Mouse (Mus musculus) spleen, adult 2 months (tissue): ENCODE measurements around the gene Ldlrad3. TPM values are rescaled to one million over a fixed set of nuclear protein-coding genes. Genes with fewer than 3 reads are reported as not detected.

ENCODE experiments used
- DNase-seq, 2 experiments: peaks; one replicate each; pipeline versions ENCODE4 v3.0.0 to v3.0.0-alpha.2; 2012 to 2021; ENCODE audit warnings: low spot score in 2 of 2, low read depth in 1 of 2
- H3K27ac ChIP-seq: fragments of 200-500 bp; 2 replicates; pipeline ENCODE4 v1.5.1; 2012; ENCODE audit warnings: low read length, inconsistent platforms; ENCODE audit not compliant: insufficient read depth
- H3K27me3 ChIP-seq: fragments of 200-500 bp; 2 replicates; pipeline ENCODE4 v1.6.1; 2012; ENCODE audit warnings: mild to moderate bottlenecking, moderate library complexity, low read length, inconsistent platforms; ENCODE audit not compliant: control insufficient read depth, insufficient read depth
- H3K36me3 ChIP-seq: fragments of 200-500 bp; 2 replicates; pipeline ENCODE4 v1.6.1; 2012; ENCODE audit warnings: mild to moderate bottlenecking, low read length, inconsistent platforms; ENCODE audit not compliant: control insufficient read depth, insufficient read depth
- H3K4me1 ChIP-seq: fragments of 200-500 bp; 2 replicates; pipeline ENCODE4 v1.6.1; 2011; ENCODE audit warnings: inconsistent platforms; ENCODE audit not compliant: control insufficient read depth, insufficient read depth, insufficient read length
- H3K4me3 ChIP-seq: fragments of 200-500 bp; 2 replicates; pipeline ENCODE4 v1.5.1; 2011; ENCODE audit warnings: mild to moderate bottlenecking, inconsistent platforms; ENCODE audit not compliant: insufficient read depth, insufficient read length; ENCODE audit errors: extremely low read depth
- CTCF ChIP-seq: fragments of 200-500 bp; IDR thresholded peaks from 2 replicates; pipeline ENCODE4 v1.5.1; 2011; ENCODE audit warnings: mild to moderate bottlenecking, inconsistent platforms; ENCODE audit not compliant: insufficient read depth, insufficient read length, insufficient replicate concordance; ENCODE audit errors: extremely low read depth
- POLR2A ChIP-seq: fragments of 200-500 bp; IDR thresholded peaks from 2 replicates; pipeline ENCODE4 v1.6.1; 2011; ENCODE audit warnings: low read depth, low read length, inconsistent platforms
- WGBS: fragments of 180-500 bp; shearing (Covaris S2); methylation state at CpG from one replicate; pipeline ENCODE4 v1.1.7; 2018; 5-methylcytosine and 5-hydroxymethylcytosine counted together
- polyA plus RNA-seq: library from polyadenylated mRNA; depleted of rRNA; stranded (reverse); fragments of >200 nt; gene quantifications from 2 replicates; pipeline ENCODE4 v1.2.3, GENCODE M21; 2012

Gene Ldlrad3
- polyA plus RNA-seq, 1 experiment: 3.5 TPM

DNA sequence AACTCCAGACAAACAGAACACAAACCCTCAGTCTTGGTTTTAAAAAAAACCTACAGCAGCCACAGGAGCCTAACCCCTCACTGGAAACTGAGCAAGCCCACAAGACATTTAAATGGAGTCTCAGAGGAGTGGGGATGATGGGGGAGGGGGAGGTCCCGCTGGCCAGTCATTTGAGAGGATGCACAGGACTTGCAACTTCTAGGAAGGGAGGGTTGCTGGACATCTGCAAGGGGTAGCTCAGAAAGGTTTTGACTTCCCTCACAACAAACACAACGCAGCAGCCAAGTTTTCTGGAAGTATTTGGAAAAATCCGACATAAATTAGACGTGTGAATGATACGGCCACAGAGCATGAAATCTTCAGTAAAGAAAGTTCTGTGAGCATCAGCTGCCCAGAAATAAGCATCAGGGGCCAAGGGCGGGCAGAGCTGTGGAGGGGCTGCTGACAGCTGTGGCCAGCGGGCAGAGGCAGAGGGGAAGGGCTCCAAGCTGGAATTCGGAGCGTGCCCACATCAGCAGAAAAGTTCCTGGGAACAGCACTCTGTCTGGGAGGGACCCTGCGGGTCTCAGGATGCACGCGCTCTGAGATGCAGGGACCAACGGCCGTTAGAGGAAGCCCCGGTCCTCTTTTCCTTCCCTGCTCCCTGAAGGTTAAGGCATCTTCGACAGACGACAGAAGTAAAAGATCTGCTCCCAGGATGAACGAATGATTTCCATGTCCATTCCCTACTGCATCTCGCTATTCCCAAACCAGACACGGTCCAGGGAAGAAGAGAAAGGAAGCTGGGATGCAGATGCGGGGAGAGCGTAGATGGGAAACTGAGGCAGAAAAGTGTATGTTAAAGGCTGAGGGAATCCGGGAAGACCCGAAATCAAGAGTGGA, 875 bp downstream of the Ldlrad3 start:
- peak overlapping the region; percentile 69 for H3K4me3 ChIP-seq
- H3K36me3 ChIP-seq: no peaks in the 10 kb centered on the region
- 12% methylated on average over 24 of the region's 24 CpGs for WGBS
- H3K27me3 ChIP-seq: no peaks in the 10 kb centered on the region; the same call in 1 of the 2 replicates
- no peaks in the 10 kb centered on the region for H3K4me1 ChIP-seq
- TF ChIP-seq CTCF: no peak
- no peak for TF ChIP-seq POLR2A
- DNase-seq: peak in 1 of 2 experiments; percentile 8
- no peak overlapping the region for H3K27ac ChIP-seq

DNA sequence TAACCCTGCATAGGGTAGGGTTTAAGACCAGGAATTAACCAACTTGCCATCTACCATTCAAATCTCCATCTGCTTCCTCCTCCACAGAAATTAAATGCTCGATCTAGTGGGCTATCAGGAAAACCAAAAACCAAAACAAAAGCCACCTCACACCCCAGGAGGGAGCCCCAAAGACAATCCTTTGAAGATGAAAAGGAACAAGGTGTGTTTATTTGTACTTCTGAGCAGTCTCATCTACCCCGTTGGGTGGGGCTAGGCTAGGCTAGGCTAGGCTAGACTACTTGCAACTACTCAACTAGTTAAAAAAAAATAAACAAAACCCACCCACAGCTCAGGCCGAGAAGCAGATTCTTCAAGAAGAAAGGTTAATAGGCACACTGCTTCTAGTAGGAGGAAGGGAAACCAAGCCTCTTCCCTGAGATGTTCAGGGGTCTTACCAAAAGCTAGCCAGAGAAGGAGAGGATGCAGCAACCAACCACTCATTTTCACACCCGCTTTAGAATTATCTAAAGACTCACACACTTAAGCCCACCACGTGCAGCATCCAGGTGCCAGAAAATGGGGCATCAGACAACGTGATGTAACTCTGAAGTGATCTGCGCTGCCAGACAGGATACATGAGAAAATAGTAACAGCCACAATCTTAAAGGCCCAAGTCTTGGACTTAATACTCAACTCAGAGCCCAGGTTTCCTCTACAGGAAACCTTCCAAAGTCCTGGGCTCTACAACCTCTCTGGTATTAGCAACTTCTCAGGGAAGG, 2.3 kb downstream of the Ldlrad3 start:
- H3K4me1 ChIP-seq: no peaks in the 10 kb centered on the region
- no peak for DNase-seq
- no peak overlapping the region for H3K4me3 ChIP-seq
- H3K36me3 ChIP-seq: no peaks in the 10 kb centered on the region
- TF ChIP-seq CTCF: no peak
- 53% methylated on average over 7 of the region's 7 CpGs for WGBS
- H3K27me3 ChIP-seq: no peaks in the 10 kb centered on the region; the same call in 1 of the 2 replicates
- no peak overlapping the region for H3K27ac ChIP-seq

GRCm38 (mm10) chr2:102181459-102181858, 4.7 kb downstream of the Ldlrad3 start:
- H3K27me3 ChIP-seq: no peaks in the 10 kb centered on the region; the same call in 1 of the 2 replicates
- no peak overlapping the region for H3K27ac ChIP-seq
- no peaks in the 10 kb centered on the region for H3K4me1 ChIP-seq
- TF ChIP-seq POLR2A: no peak
- 68% methylated on average over 2 of the region's 2 CpGs for WGBS
- H3K36me3 ChIP-seq: no peaks in the 10 kb centered on the region
- H3K4me3 ChIP-seq: no peak overlapping the region
- no peak for DNase-seq

- Histone ChIP-seq H3K27me3 (no peaks in the 10 kb centered on the region), H3K4me1 (no peaks in the 10 kb centered on the region), H3K4me3 (no peak overlapping the region), H3K27ac (no peak overlapping the region), H3K36me3 (no peaks in the 10 kb centered on the region)
- TF ChIP-seq POLR2A (no peak), CTCF (no peak)
- no peak for DNase-seq
- WGBS: 86% methylated on average over 5 of the region's 5 CpGs
Observed at GRCm38 (mm10) chr2:102176434-102176772, 9.8 kb downstream of the Ldlrad3 start.

GRCm38 (mm10) chr2:102175741-102176433, 10.3 kb downstream of the Ldlrad3 start:
- Histone ChIP-seq H3K27ac (no peak overlapping the region), H3K27me3 (no peaks in the 10 kb centered on the region), H3K4me1 (no peaks in the 10 kb centered on the region), H3K36me3 (no peaks in the 10 kb centered on the region), H3K4me3 (no peak overlapping the region)
- no peak for TF ChIP-seq POLR2A
- TF ChIP-seq CTCF: no peak
- WGBS: 90% methylated on average over 15 of the region's 15 CpGs
- DNase-seq: no peak

DNA sequence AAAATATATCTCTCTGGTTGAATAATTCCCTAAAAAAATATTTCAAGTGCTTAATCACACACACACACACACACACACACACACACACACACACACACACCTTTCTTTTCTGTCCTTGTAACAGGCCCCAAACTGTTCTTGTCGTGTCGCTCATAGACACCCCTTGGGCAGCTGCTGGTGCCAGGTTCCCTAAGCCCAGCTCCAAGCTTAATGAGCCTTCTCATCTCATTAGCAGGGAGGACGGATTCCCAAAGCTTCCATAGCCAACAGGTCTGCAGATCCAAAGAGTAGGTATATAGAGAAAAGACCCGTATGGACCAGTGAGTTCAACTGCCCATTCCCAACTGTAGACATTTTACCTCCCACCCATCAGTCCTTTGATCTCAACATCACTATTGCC, 13.7 kb downstream of the Ldlrad3 start:
- WGBS: 92% methylated on average over 4 of the region's 4 CpGs
- TF ChIP-seq CTCF: no peak
- no peak for TF ChIP-seq POLR2A
- no peak overlapping the region for H3K27ac ChIP-seq

More for the DNA sequence above, 13.7 kb downstream of the Ldlrad3 start:
- DNase-seq: no peak
- Histone ChIP-seq H3K4me1 (no peaks in the 10 kb centered on the region), H3K27me3 (no peaks in the 10 kb centered on the region), H3K4me3 (no peak overlapping the region), H3K36me3 (no peaks in the 10 kb centered on the region)
